Mouse (Mus musculus) embryonic facial prominence, embryonic 12.5 days (tissue): ENCODE measurements around the gene Ccdc157. TPM values are rescaled to one million over a fixed set of nuclear protein-coding genes. Genes with fewer than 3 reads are reported as not detected.

Experiments used
- ATAC-seq: fragments of 200-750 bp; cut with Nextera tagmentation; 2 replicates; pipeline ENCODE4 v1.8.0; 2017; ENCODE audit not compliant: insufficient number of reproducible peaks, insufficient read depth, low FRiP score, low TSS enrichment
- H3K27ac ChIP-seq: fragments of 300-500 bp; sonication (generic); 2 replicates; pipeline ENCODE4 v1.5.1; 2016; ENCODE audit warnings: mild to moderate bottlenecking
- H3K27me3 ChIP-seq: fragments of 300-500 bp; sonication (generic); 2 replicates; pipeline ENCODE4 v1.6.1; 2016; ENCODE audit warnings: mild to moderate bottlenecking, moderate library complexity
- H3K36me3 ChIP-seq: fragments of 300-500 bp; sonication (generic); 2 replicates; pipeline ENCODE4 v1.6.1; 2016; ENCODE audit warnings: mild to moderate bottlenecking
- H3K4me1 ChIP-seq: fragments of 300-500 bp; sonication (generic); 2 replicates; pipeline ENCODE4 v1.6.1; 2016
- H3K4me2 ChIP-seq: fragments of 300-500 bp; sonication (generic); replicated peaks from 2 replicates; pipeline ENCODE4 v1.6.1; 2016; ENCODE audit warnings: mild to moderate bottlenecking, moderate library complexity
- H3K4me3 ChIP-seq: fragments of 300-500 bp; sonication (generic); 2 replicates; pipeline ENCODE4 v1.5.1; 2016; ENCODE audit warnings: mild to moderate bottlenecking
- H3K9ac ChIP-seq: fragments of 300-500 bp; sonication (generic); 2 replicates; pipeline ENCODE4 v1.6.1; 2016; ENCODE audit warnings: mild to moderate bottlenecking, moderate library complexity
- H3K9me3 ChIP-seq: fragments of 300-500 bp; sonication (generic); 2 replicates; pipeline ENCODE4 v1.6.1; 2016; ENCODE audit warnings: mild to moderate bottlenecking, moderate library complexity
- WGBS: fragments of 180-500 bp; shearing (Covaris S2); methylation state at CpG from one replicate; pipeline ENCODE4 v1.1.7; 2016; 5-methylcytosine and 5-hydroxymethylcytosine counted together
- microRNA-seq: library from miRNA; unstranded; fragments of <30 nt; microRNA quantifications from one replicate; pipeline ENCODE4, GENCODE M21; 2017
- polyA plus RNA-seq: library from polyadenylated mRNA; unstranded; fragments of >200 nt; fragmentation: Nextera tagmentation; extraction: Ambion mirVana; gene quantifications from 2 replicates; pipeline ENCODE4 v1.2.1, GENCODE M21; 2016

Gene Ccdc157
- polyA plus RNA-seq, 1 experiment from 2014 or later, result 9.3 TPM

- H3K4me2 ChIP-seq, result peak within 1 kb of the TSS; percentile 66
- 6% methylated on average over 34 of the region's 34 CpGs for WGBS
Measured at GRCm38 (mm10) chr11:4095171-4096053, 64.7 kb downstream of the Ccdc157 start, which contains the start of gene Mtfp1. Mtfp1 (minus strand) TSS chr11:4095445.

DNA sequence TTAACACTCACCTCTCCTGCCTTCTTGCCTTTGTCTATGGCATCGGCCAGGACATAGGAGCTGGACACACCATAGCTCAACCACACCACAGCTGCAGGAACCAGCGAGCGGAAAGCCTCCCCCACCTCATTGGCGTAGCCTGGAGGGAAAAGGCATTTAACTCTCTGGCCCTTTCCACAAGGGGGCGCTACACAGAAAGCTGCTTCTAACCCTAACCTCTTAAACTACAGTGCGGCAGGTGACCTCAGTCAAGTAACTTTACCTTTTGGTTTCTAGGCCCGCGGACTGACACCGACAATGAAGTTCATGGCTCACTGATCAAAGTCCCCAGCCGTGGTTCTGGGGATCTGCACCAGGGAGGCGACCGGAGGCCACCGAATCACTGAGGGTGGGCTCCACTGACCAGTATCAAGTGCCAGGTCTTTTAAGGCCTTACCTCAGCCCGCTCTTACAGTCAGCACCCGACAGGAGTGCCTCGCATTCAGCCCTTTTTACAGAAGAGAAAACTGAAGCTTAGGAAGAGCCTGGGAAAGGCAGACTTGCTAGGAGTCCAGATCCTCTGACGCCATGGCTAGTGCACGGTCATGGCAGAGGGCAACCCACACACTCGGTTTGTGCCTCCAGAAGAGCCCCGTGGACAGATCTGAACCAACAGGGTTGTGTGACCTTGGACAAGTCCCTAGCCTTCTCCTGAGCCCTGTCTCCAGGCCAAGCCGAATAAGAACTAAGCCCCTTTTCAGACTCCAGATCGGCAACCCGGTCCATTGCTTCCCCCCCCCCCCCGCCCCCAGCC is 65.5 kb downstream of the Ccdc157 start:
- H3K9ac ChIP-seq, result peak overlapping the region; percentile 64
- ATAC-seq, result no peak
- WGBS, result 8% methylated on average over 24 of the region's 24 CpGs
- no peaks in the 10 kb centered on the region for H3K27me3 ChIP-seq
- H3K36me3 ChIP-seq, result no peaks in the 10 kb centered on the region
- H3K9me3 ChIP-seq, result no peaks in the 10 kb centered on the region
- peaks cover 14% of the 10 kb centered on the region for H3K4me1 ChIP-seq
- peak overlapping the region; percentile 66 for H3K4me2 ChIP-seq
- peak overlapping the region; percentile 72 for H3K27ac ChIP-seq
- peak overlapping the region; percentile 57 for H3K4me3 ChIP-seq

More at GRCm38 (mm10) chr11:4095171-4096053, 64.7 kb downstream of the Ccdc157 start, which contains the start of gene Mtfp1:
- Histone ChIP-seq H3K9me3 (no peaks in the 10 kb centered on the region), H3K27ac (peak within 1 kb of the TSS; percentile 72), H3K27me3 (no peaks in the 10 kb centered on the region), H3K36me3 (no peaks in the 10 kb centered on the region), H3K9ac (peak within 1 kb of the TSS; percentile 64), H3K4me3 (peak within 1 kb of the TSS; percentile 57), H3K4me1 (peaks cover 14% of the 10 kb centered on the region)
- no peak for ATAC-seq

GRCm38 (mm10) chr11:4093459-4094377 is 66.4 kb downstream of the Ccdc157 start:
- Histone ChIP-seq H3K4me2 (peak overlapping the region; percentile 66), H3K9ac (no peak overlapping the region), H3K4me1 (peaks cover 14% of the 10 kb centered on the region), H3K4me3 (no peak overlapping the region), H3K27ac (no peak overlapping the region), H3K27me3 (no peaks in the 10 kb centered on the region), H3K36me3 (no peaks in the 10 kb centered on the region), H3K9me3 (no peaks in the 10 kb centered on the region)
- ATAC-seq, result no peak
- 87% methylated on average over 18 of the region's 18 CpGs for WGBS

Small RNA genes lying within 50 kb of the gene (microRNA-seq; reads per million reads assigned to microRNA genes)
- 6.0 reads per million, percentile 21 among the genes with 10 or more reads in this experiment for gene Mir3060

Other genes starting within 250 kb of the Ccdc157 start
- 5.1 and 5.2 TPM in 2 replicates for gene Slc35e4, start 245.6 kb downstream of the Ccdc157 start, polyA plus RNA-seq
- gene Tcn2, start 228.1 kb downstream of the Ccdc157 start, polyA plus RNA-seq, result 34.6 and 36.1 TPM in 2 replicates
- 79.1 and 82.2 TPM in 2 replicates for gene Pes1, start 196.3 kb downstream of the Ccdc157 start, polyA plus RNA-seq
- gene 4930556J24Rik, start 183.5 kb downstream of the Ccdc157 start, polyA plus RNA-seq, result 0.18 and 0.25 TPM in 2 replicates
- gene Gal3st1, start 176.7 kb downstream of the Ccdc157 start, polyA plus RNA-seq, result 2.2 and 2.4 TPM in 2 replicates
- 0.23 TPM in 1 of 2 replicates, not detected in the other for gene Sec14l4, start 128.8 kb downstream of the Ccdc157 start, polyA plus RNA-seq
- gene Sec14l3, start 95.5 kb downstream of the Ccdc157 start, polyA plus RNA-seq, result not detected in 2 replicates
- 7.6 and 7.7 TPM in 2 replicates for gene Mtfp1, start 64.8 kb downstream of the Ccdc157 start, polyA plus RNA-seq
- gene Sec14l2, start 36.9 kb downstream of the Ccdc157 start, polyA plus RNA-seq, result 2.0 and 2.4 TPM in 2 replicates
- gene Rnf215, start 25.1 kb downstream of the Ccdc157 start, polyA plus RNA-seq, result 43.0 and 44.7 TPM in 2 replicates
- 70.0 and 73.9 TPM in 2 replicates for gene Sf3a1, start 57 bp upstream of the Ccdc157 start, polyA plus RNA-seq
- 34.7 and 39.2 TPM in 2 replicates for gene Tbc1d10a, start 26.5 kb upstream of the Ccdc157 start, polyA plus RNA-seq
- gene Castor1, start 57.9 kb upstream of the Ccdc157 start, polyA plus RNA-seq, result 3.0 and 3.6 TPM in 2 replicates
- gene Osm, start 76.1 kb upstream of the Ccdc157 start, polyA plus RNA-seq, result not detected in 2 replicates
- 0.06 and 0.09 TPM in 2 replicates for gene Lif, start 97.3 kb upstream of the Ccdc157 start, polyA plus RNA-seq